Mouse (Mus musculus) brain, adult 2 months (tissue): ENCODE measurements at regions not wholly inside any gene's neighbourhood (a gene's known extent, or its start where the extent isn't known, plus 50 kb on each side); places are given as distances from the start of the nearest gene placed in this dataset.

Source experiments
- DNase-seq: peaks from one replicate; pipeline ENCODE4 v3.0.0; 2011; ENCODE audit warnings: low read depth, low spot score

DNA sequence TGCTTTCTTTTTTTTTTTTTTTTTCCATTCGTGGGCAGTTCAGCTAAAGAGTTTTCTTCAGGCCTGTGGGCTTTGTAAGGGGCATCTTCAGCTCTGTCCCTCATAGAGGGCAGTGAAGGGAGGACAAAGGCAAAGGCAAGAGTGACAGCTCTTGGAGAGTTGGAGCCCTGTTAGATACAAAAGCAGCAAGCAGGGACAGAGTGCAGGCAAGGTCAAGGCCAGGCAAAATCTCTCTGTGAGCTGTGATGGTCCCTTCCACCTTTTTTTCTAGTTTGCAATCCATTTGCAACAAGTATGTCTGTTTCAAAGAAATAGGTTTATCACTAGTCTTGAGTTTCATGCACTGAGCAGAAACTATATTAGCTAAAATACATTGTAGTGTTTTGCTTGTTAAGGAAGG, 86.2 kb upstream of the P2ry1 start:
- DNase-seq: no peak

DNA sequence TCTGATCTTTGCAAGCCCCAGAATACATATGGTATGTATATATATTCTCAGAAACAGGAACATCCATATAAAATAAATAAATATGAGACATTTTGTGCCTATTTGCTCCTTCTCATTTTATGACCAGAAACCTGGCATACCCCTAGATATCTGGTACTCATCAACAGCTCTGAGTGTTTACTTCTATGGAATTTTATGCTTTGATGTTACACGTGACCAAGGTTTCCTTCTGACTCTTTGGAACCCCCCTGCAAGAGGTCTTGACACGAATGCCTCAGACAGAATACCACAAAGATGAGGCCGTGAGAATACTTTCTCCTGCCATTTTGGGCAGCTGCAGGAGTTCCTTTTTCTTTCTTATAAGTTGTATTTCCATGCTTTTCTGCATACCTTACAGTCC, 85.3 kb upstream of the P2ry1 start:
- DNase-seq: no peak

DNA sequence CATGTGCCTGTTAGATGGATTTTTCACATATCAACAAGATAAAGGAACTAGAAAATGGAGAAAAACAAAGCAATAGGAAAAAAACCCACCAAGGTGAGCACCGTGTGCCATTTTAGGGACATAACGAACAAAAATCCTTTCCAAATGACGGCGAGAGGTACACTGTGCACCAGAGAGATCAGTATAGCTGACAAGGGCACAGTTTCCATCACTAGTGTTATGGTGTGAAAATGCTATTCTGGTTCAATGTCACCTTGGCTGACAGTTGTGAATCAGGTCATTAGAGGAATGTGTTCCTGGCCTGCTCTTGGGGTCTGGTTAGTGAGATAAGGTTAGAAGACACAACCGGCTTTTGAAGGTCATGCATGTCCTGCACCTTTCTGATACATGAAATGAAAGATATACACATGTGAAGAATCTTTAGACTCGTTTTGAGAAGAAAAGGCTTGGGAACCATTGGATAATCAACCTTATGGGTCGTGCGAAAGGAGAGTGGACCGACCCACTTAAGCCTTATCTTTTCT, 76.5 kb upstream of the P2ry1 start:
- DNase-seq: no peak

GRCm38 (mm10) chr3:60928910-60929309, 73.7 kb upstream of the P2ry1 start:
- no peak for DNase-seq

DNA sequence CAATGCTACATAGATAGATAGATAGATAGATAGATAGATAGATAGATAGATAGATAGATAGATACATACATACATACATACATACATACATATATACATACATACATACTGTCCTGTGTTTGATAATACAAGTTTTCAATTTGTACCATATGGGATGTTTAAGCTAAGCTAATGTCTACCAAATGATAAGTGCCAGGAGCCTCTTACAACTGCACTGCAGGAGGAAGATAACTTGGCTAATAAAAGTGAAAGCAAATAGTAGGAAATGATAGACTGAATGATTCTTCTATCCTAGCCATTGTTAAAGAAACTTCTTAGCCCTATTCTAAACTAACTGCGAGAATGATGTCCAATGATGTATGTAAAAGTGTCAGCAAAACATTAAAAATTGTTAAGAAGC, 68.1 kb upstream of the P2ry1 start:
- DNase-seq: no peak

- no peak for DNase-seq
These were observed 61.1 kb upstream of the P2ry1 start for GRCm38 (mm10) chr3:60941451-60941850.

DNA sequence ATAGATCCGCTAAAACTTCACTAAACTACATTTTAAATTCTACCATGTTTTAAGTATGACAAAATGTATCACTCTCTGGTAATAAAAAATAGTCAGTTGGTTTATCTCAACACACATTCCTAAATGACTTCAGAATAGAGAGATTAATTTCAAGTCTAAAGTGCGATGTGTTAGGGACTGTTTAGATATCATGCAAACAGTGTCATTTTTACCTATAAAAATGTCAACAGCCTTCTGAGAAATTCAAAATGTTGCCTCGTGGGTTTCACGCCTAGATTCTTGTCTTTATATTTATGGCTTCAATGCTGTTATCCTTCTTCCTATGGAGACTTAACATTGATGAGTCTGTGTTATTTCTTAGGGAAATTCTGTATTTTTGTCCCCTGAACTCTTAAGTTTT, 53.7 kb upstream of the P2ry1 start:
- no peak for DNase-seq
